Mouse (Mus musculus) left cerebral cortex, postnatal 14 days (tissue): Measurements from ENCODE around the gene Slc41a3. TPM values are rescaled to one million over a fixed set of nuclear protein-coding genes. Genes with fewer than 3 reads are reported as not detected.
"Not testable (repeated sequence)": the region's sequence is repeated elsewhere in the genome, so short reads cannot be mapped to it uniquely, and the experiment has no call there.

ENCODE experiments used
- DNase-seq, 2 experiments: peaks; one replicate each; pipeline ENCODE4 v3.0.0; 2021 to 2022; ENCODE audit warnings: low spot score in 2 of 2, mixed read lengths in 1 of 2
- intact Hi-C: fragments of 180-260 bp; cut with DNase I; formaldehyde crosslinking; loops from one replicate; pipeline ENCODE4 v1.15.1; 2025
- total RNA-seq, 2 experiments: library from RNA; stranded (reverse); gene quantifications; 2 replicates each; pipeline ENCODE4 v1.2.3; 2021

Gene Slc41a3
- total RNA-seq, 2 experiments from 2014 or later = 5.7 to 6.2 TPM

DNA sequence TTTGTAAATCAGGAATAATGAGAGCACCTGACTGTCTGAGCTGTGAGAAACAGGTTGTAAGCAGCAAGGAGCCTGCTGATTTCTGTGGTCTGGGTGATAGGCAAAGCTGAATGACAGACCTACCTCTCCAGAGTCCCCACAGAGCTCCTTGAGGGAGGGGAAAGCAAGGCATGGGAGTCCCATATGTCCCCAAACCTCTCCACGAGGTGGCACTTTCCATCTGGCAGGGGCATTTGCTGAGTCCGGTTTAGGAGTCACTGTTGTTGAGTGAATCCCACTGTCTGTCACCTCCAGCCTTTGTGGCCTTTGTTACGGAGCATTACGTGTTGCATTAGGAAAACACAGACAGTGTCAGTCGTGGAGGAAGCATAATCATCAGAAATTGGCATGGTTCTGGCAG is 15.4 kb downstream of the Slc41a3 start:
- DNase-seq = no peak
- intact Hi-C loops = no loop called here

- DNase-seq = no peak
- intact Hi-C loops = no loop called here
Observed at GRCm38 (mm10) chr6:90620791-90621583, 16.5 kb downstream of the Slc41a3 start.

DNA sequence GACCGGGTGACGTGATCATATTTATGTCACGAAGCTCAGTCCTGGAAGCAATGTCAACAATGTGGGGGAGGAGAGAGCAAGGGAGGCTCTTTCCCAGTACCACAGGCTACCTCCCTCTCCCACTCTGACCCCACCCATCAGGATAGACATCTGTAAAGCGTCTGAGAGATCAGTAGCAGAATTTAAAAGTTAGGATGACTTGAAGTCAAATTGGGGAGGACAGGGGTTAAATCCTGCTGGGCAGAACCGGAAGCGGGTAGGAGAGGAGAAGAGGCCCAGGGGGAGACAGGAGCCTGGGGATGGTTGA is 17.0 kb downstream of the Slc41a3 start:
- intact Hi-C loops = no loop called here
- no peak for DNase-seq

DNA sequence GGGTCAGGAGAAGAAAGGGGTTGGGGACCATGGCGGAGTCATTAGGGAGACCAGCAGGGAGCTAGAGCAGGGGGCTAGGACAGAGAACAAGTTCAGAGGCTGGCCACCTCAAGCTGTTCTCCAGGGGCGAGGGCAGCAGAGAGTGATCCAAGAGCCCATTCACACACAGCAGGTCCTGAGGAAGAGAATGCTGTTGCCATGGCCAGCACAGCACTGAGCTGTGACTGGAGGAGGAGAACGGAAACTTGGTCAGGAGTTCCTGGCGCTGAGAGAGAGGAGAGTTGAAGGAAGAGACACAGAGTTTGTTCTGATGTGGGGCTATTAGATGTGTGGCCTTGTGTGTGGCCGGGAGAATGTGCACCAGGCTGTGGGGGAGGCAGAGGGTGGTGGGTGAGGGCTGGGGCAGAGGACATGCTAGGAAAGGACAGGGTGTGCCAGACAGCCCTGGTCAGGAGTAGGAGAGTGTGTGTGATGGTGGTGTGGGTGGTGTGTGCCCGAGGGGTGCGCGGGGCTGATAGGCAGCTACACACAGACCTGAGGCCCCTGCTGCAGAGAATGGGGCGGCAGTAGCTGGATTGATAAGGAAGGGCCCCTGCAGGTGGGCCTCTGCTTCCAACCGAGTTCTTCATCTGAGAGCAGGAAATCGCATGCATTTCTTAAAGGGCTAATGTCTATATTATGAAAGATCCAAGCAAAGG is 18.4 kb downstream of the Slc41a3 start:
- no peak for DNase-seq
- intact Hi-C loops = no loop called here

DNA sequence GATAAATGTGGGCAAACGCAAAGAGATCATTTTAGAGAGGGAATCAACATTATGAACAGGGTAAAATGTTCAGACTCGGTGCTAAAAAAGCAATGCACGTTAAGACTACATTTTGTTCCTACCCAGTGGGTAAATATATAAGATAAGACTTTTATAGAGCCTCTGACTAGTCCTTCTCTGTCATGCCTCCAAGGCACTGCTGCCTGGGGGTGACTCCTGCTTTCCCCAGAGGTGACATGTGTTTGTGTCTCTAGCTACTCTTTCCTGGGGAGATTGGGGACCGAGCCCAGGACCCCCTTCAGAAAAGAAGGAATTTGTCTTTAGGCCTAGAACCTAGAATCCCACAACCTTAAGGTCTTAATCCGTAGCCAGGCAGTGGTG is 18.9 kb downstream of the Slc41a3 start:
- intact Hi-C loops = no loop called here
- no peak for DNase-seq

DNA sequence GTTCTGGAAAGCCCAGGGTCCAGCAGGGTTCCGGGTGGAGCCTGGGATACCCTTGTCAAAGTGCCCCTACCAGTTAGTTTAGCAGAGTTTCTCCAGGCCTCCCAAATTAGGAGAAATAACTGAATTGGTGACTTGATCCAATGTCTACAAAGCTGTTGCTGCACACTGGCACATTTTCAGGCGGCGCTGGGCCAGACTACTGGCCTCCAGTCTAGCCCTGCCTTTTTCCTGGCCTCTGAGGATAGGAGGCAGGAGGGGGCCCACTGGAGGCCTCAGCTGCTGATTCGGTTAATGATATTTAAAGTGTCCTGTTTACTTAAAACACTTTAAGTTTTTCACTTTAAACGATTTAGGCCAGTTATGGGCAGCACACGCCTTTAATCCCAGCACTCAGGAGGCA is 19.7 kb downstream of the Slc41a3 start:
- DNase-seq = no peak
- intact Hi-C loops = no loop called here

DNA sequence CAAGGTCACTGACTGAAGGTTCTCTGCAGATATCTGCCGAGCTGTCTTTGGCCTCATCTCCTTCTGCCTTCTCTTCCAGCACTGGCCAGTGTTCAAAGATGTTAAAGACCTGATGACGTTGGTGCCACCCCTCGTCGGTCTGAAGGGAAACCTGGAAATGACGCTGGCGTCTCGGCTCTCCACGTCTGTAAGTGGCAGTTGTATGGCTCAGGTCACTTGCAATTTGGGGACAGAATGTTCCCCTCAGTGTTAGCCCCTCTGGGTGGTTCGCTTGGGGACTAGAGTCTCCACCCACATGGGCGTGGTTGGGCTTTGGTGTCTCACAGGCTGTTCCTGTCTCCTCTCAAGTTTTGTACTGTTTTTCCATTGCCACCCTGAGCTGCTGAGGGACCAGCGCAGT is 20.2 kb downstream of the Slc41a3 start:
- intact Hi-C loops = no loop called here
- DNase-seq = no peak

DNA sequence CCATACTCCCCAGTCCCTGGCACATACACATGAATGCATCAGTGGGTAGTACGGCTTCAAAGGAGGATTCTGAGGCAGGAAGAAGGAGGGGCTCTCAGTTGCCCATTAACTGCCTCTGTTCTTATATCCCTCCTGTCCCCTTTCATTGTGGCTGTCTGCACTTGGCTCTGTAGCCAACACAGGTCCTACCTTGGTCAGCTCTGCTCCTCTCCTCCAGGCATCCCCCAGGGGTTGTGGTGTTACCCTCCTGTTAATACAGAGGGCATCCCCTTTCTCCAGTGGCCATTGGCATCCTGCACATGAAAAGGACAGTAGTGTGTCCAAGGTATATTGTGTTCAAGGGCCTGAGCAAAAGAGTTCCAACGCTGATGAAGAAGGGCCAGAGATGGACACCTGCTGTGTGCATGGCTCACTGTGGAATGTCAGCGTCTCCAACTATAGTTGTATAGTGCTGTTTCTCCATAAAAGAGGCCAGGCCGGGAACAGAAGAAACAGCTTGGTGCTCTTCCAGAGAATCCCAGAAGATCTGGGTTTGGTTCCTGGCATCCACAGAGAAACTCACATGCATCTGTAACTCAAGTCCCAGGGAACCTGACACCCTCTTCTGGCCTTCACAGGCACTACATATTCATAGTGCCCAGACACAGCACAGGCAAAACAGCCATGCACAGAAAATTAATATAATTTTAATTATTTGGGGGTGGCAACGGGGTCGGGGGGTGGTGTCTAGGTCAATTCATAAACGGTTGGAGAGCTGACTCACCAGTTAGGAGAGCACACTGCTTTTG is 20.9 kb downstream of the Slc41a3 start:
- DNase-seq = no peak
- intact Hi-C loops = no loop called here

- no peak for DNase-seq
- intact Hi-C loops = no loop called here
Observed at GRCm38 (mm10) chr6:90627556-90627955, 23.0 kb downstream of the Slc41a3 start.

- intact Hi-C loops = no loop called here
- no peak for DNase-seq
Observed at GRCm38 (mm10) chr6:90629506-90629905, 25.0 kb downstream of the Slc41a3 start.

DNA sequence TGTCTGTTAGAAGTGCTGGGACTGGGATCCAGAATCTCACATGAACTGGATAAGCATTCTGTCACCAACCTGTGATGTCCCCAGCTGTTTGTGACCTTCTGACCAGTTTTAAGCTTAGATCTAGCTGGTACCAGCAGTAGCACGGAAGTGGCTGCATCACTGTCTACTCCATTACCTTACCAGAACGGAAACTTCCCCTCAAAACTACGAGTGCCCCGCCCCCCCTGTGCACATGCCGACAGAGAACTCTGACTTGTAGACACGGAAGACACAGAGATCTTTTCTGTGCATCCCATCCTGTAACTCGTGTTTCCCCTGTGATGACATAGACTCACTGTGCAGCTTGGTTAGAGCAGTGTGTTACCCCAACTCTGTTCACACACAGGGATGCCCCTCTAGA is 25.9 kb downstream of the Slc41a3 start:
- intact Hi-C loops = no loop called here

DNA sequence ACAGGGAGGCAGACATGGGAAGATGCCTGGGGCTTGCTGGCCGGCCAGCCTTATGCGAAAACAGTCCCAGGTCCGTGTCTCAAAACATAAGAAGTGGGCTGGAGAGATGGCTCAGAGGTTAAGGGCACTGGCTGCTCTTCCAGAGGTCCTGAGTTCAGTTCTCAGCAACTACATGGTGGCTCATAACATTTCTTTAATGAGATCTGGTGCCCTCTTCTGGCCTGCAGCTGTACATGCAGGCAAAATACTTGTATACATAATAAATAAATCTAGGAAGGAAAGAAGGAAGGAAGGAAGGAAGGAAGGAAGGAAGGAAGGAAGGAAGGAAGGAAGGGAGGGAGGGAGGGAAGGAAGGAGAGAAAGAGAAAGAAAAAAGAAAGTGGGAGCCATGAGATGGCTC is 28.0 kb downstream of the Slc41a3 start:
- DNase-seq = not testable (repeated sequence)

More for the DNA sequence above, 25.9 kb downstream of the Slc41a3 start:
- DNase-seq = no peak

DNA sequence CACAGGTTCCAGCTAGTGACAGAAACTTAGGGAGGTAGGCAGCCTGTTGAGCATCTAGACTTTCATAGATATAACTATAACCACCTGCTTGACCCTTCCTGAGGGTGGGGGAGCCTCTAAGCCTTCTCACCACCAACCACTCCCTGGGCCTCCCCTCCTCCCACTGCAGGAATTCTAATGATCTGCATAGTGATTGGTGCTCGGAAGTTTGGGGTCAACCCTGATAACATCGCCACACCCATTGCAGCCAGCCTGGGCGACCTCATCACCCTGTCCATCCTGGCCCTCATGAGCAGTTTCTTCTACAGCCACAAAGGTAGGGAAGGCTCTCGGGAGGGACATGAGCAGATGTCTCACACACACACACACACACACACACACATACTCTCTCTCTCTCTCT is 30.6 kb downstream of the Slc41a3 start:
- intact Hi-C loops = no loop called here

More for the DNA sequence above, 28.0 kb downstream of the Slc41a3 start:
- intact Hi-C loops = not testable (repeated sequence)

DNA sequence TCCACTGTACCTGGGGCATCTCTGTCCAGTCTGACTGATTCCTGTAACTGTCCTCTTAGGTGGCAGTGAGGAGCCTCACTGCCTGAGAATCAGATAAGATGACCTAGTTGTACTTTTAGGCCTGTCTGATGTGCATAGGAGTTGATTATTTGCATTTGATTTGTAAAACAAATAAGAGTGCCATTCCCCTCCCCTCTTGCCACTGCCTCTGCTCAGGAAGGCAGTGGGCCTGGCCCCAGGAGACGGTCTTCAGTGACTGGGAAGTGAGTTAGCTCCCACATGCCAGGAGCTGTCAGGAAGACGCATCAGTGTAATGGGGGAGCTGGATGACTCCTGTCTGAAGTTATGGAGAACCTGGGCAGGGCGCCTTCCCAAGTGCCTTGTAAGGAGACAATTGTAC is 31.1 kb downstream of the Slc41a3 start:
- intact Hi-C loops = no loop called here
- DNase-seq = no peak

More for the DNA sequence above, 30.6 kb downstream of the Slc41a3 start:
- no peak for DNase-seq

DNA sequence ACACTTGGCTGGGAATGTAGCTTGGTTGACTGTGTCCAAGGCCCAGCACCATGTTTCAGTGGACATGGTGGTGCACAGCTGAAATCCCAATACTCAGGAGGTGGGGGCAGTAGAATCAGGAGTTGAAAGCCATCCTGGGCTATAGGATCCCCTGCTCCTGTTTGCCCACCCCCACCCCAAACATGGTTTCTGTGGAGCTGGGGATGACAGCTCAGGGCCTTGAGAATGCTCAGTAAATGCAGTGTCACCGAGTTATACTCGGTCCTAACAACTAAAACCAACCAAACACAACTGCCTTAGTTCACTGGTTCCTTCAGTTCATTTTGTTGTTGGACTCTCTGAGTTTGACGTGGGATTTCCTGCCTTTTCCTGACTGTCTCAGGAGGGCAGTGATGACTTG is 38.5 kb downstream of the Slc41a3 start:
- intact Hi-C loops = no loop called here
- DNase-seq = no peak

- no peak for DNase-seq
- intact Hi-C loops = no loop called here
Observed at GRCm38 (mm10) chr6:90644965-90645364, 40.4 kb downstream of the Slc41a3 start.

GRCm38 (mm10) chr6:90648391-90648790 is 43.9 kb downstream of the Slc41a3 start:
- intact Hi-C loops = no loop called here
- DNase-seq = no peak

GRCm38 (mm10) chr6:90649279-90649678 is 44.8 kb downstream of the Slc41a3 start:
- intact Hi-C loops = no loop called here
- DNase-seq = no peak

GRCm38 (mm10) chr6:90650634-90651033 is 46.1 kb downstream of the Slc41a3 start:
- DNase-seq = no peak
- intact Hi-C loops = no loop called here

- intact Hi-C loops = loop anchor here (2.0 kb wide), 1 partner anchor 75 kb away; no protein-coding TSS in a partner anchor
- peak in 1 of 2 experiments; percentile 52 for DNase-seq
Observed at GRCm38 (mm10) chr6:90653736-90654135, 49.2 kb downstream of the Slc41a3 start.
